In genomic region chr12:17271272-17271671, GRCm38 (mm10) we compare ENCODE assay signal across 8 mouse cellular contexts. TPM values are rescaled to one million over a fixed set of nuclear protein-coding genes. Genes with fewer than 3 reads are reported as not detected.
DNase-seq lines count a peak whose midpoint lies in the region; TF ChIP-seq lines count a peak whose summit lies in the region.

No protein-coding gene starts in this region.

- peaks cover 6% of the 10 kb centered on the region; the same call in 1 of the 2 replicates for H3K4me1 ChIP-seq in lung, adult 2 months (ENCODE audit: control insufficient read depth, insufficient read depth, low read length)

- intact Hi-C loops in left cerebral cortex, postnatal 25 days (cut with DNase I), result no loop called here

- no peak overlapping the region for H3K4me3 ChIP-seq in lung, adult 2 months (replicated peaks; ENCODE audit: extremely low read depth, low read depth, low read length)

- TF ChIP-seq CTCF in lung, adult 2 months (IDR thresholded peaks at IDR 0.05; ENCODE audit: insufficient read depth, low read length), result peak; percentile 36; the same call in 1 of the 2 replicates

- DNase-seq in cerebellum, adult 18-20 months, result peak; percentile 25 to 38
- DNase-seq in cerebellum, adult 11 months, result no peak
- peak; percentile 45 to 48 for DNase-seq in left cerebral cortex, postnatal 25 days (ENCODE audit: low spot score in 2 of 2)
- DNase-seq in left cerebral cortex, adult 9 months (ENCODE audit: low spot score in 2 of 2), result no peak
- DNase-seq in adrenal gland, postnatal 36 days, result peak; percentile 45 to 64
- DNase-seq in lung, adult 2 months, result no peak
- DNase-seq in thymus, postnatal 0 days (ENCODE audit: low spot score), result peak; percentile 62
- DNase-seq in gastrocnemius, adult 18-20 months (ENCODE audit: low spot score), result no peak

- WGBS in lung, adult 2 months, result 68% methylated on average over 1 of the region's 1 CpGs

- TF ChIP-seq POLR2A in lung, adult 2 months (IDR thresholded peaks at IDR 0.05; ENCODE audit: borderline replicate concordance, extremely low read depth, low read depth, low read length), result no peak

RNA-seq across cellular contexts. Expression of gene Pdia6, which starts 4.9 kb away (rescaled TPM):
- total RNA-seq in left cerebral cortex, postnatal 25 days (2021), result 100 to 1,000 TPM; 149 to 160 TPM
- 100 to 1,000 TPM; 187 to 216 TPM for total RNA-seq in adrenal gland, postnatal 36 days (2021)
- 55.2 and 76.8 TPM in 2 replicates for polyA plus RNA-seq in lung, adult 2 months (2012; rRNA removed)
- polyA plus RNA-seq in thymus, postnatal 0 days (2015; fragmentation: Nextera tagmentation; extraction: Ambion mirVana), result 181 and 236 TPM in 2 replicates
- 10 to 100 TPM; 33.3 to 42.8 TPM for total RNA-seq in gastrocnemius, adult 18-20 months (2021)

RNA-seq across cellular contexts. Expression of gene Atp6v1c2, which starts 57.9 kb away (rescaled TPM):
- 1 to 10 TPM; 4.4 to 4.6 TPM for total RNA-seq in left cerebral cortex, postnatal 25 days (2021)
- total RNA-seq in adrenal gland, postnatal 36 days (2021), result 1 to 10 TPM; 1.5 to 2.2 TPM
- polyA plus RNA-seq in lung, adult 2 months (2012; rRNA removed), result 42.8 and 55.3 TPM in 2 replicates
- 0.33 and 0.44 TPM in 2 replicates for polyA plus RNA-seq in thymus, postnatal 0 days (2015; fragmentation: Nextera tagmentation; extraction: Ambion mirVana)
- total RNA-seq in gastrocnemius, adult 18-20 months (2021), result not detected

Comparison
In these comparisons a context has a peak if more than half of its experiments do, and no peak if none do; other contexts are left out.
1. DNase-seq: peak in cerebellum, adult 18-20 months (2 of 2), left cerebral cortex, postnatal 25 days (2 of 2), adrenal gland, postnatal 36 days (2 of 2) and thymus, postnatal 0 days (single experiment); none in cerebellum, adult 11 months (single experiment), left cerebral cortex, adult 9 months (0 of 2), lung, adult 2 months (single experiment) and gastrocnemius, adult 18-20 months (single experiment).